Mouse (Mus musculus) lung, embryonic 14.5 days (tissue): ENCODE measurements at regions not wholly inside any gene's neighbourhood (a gene's known extent, or its start where the extent isn't known, plus 50 kb on each side); places are given as distances from the start of the nearest gene placed in this dataset.
"Not testable (repeated sequence)": the region's sequence is repeated elsewhere in the genome, so short reads cannot be mapped to it uniquely, and the experiment has no call there.

ENCODE experiments used
- ATAC-seq: fragments of 200-750 bp; cut with Nextera tagmentation; 2 replicates; pipeline ENCODE4 v1.8.0; 2017; ENCODE audit warnings: mild to moderate bottlenecking, moderate TSS enrichment, moderate library complexity; ENCODE audit not compliant: insufficient read depth
- DNase-seq: peaks from one replicate; pipeline ENCODE4 v3.0.0-alpha.2; 2015
- H3K27ac ChIP-seq: fragments of 300-500 bp; sonication (generic); 2 replicates; pipeline ENCODE4 v1.5.1; 2014; ENCODE audit warnings: low read depth, mild to moderate bottlenecking, moderate library complexity
- H3K27me3 ChIP-seq: fragments of 300-500 bp; sonication (generic); 2 replicates; pipeline ENCODE4 v1.6.1; 2014; ENCODE audit warnings: low read length, control low read depth; ENCODE audit not compliant: insufficient read depth
- H3K36me3 ChIP-seq: fragments of 300-500 bp; sonication (generic); 2 replicates; pipeline ENCODE4 v1.6.1; 2014; ENCODE audit warnings: control low read depth; ENCODE audit not compliant: insufficient read depth
- H3K4me1 ChIP-seq: fragments of 300-500 bp; sonication (generic); 2 replicates; pipeline ENCODE4 v1.6.1; 2014; ENCODE audit warnings: antibody characterized with exemption, control low read depth; ENCODE audit not compliant: insufficient read depth
- H3K4me2 ChIP-seq: fragments of 300-500 bp; sonication (generic); 2 replicates; pipeline ENCODE4 v1.6.1; 2014; ENCODE audit warnings: mild to moderate bottlenecking
- H3K4me3 ChIP-seq: fragments of 300-500 bp; sonication (generic); 2 replicates; pipeline ENCODE4 v1.5.1; 2014; ENCODE audit warnings: low read depth, low read length
- H3K9ac ChIP-seq: fragments of 300-500 bp; sonication (generic); 2 replicates; pipeline ENCODE4 v1.6.1; 2014
- H3K9me3 ChIP-seq: fragments of 300-500 bp; sonication (generic); 2 replicates; pipeline ENCODE4 v1.6.1; 2016; ENCODE audit warnings: low read depth, low read length, control low read depth
- CTCF ChIP-seq: IDR thresholded peaks from 2 replicates; pipeline ENCODE4 v1.5.1; 2016; ENCODE audit warnings: antibody characterized with exemption, low read depth
- WGBS: fragments of 180-500 bp; shearing (Covaris S2); extraction: QIAGEN DNeasy Blood & Tissue Kit; methylation state at CpG from one replicate; pipeline ENCODE4 v1.1.7; 2014; 5-methylcytosine and 5-hydroxymethylcytosine counted together

- ATAC-seq (peak; percentile 98), DNase-seq (peak; percentile 80)
- no peak overlapping the region for H3K9ac ChIP-seq
- peaks cover 39% of the 10 kb centered on the region for H3K27me3 ChIP-seq
- H3K27ac ChIP-seq, result no peak overlapping the region
- under 1% methylated on average over 38 of the region's 38 CpGs for WGBS
- TF ChIP-seq CTCF, result no peak
- H3K36me3 ChIP-seq, result no peaks in the 10 kb centered on the region
- H3K4me2 ChIP-seq, result peak overlapping the region; percentile 73
- peak overlapping the region; percentile 41 for H3K4me3 ChIP-seq
- H3K9me3 ChIP-seq, result no peaks in the 10 kb centered on the region
- H3K4me1 ChIP-seq, result no peaks in the 10 kb centered on the region
Measured at GRCm38 (mm10) chr13:83744981-83745555, 241.2 kb downstream of the Mef2c start.

GRCm38 (mm10) chr13:83745961-83746360 lies 242.1 kb downstream of the Mef2c start:
- Histone ChIP-seq H3K4me2 (no peak overlapping the region), H3K27ac (no peak overlapping the region), H3K27me3 (peaks cover 30% of the 10 kb centered on the region), H3K9me3 (no peaks in the 10 kb centered on the region), H3K36me3 (no peaks in the 10 kb centered on the region), H3K4me1 (no peaks in the 10 kb centered on the region), H3K4me3 (no peak overlapping the region), H3K9ac (no peak overlapping the region)
- DNase-seq (no peak), ATAC-seq (no peak)
- WGBS, result 89% methylated on average over 5 of the region's 5 CpGs
- TF ChIP-seq CTCF, result no peak

GRCm38 (mm10) chr13:83747671-83748070 lies 243.8 kb downstream of the Mef2c start:
- H3K36me3 ChIP-seq, result no peaks in the 10 kb centered on the region
- no peak for ATAC-seq
- no peak for DNase-seq
- H3K4me1 ChIP-seq, result no peaks in the 10 kb centered on the region
- H3K27me3 ChIP-seq, result peaks cover 20% of the 10 kb centered on the region
- H3K4me2 ChIP-seq, result no peak overlapping the region
- TF ChIP-seq CTCF, result no peak
- WGBS, result 57% methylated on average over 3 of the region's 3 CpGs
- no peaks in the 10 kb centered on the region for H3K9me3 ChIP-seq
- H3K4me3 ChIP-seq, result no peak overlapping the region
- H3K27ac ChIP-seq, result no peak overlapping the region
- H3K9ac ChIP-seq, result no peak overlapping the region

GRCm38 (mm10) chr13:83749376-83750150 lies 245.7 kb downstream of the Mef2c start:
- H3K36me3 ChIP-seq, result no peaks in the 10 kb centered on the region
- ATAC-seq (no peak), DNase-seq (no peak)
- peaks cover 16% of the 10 kb centered on the region for H3K27me3 ChIP-seq
- no peak for TF ChIP-seq CTCF
- H3K27ac ChIP-seq, result no peak overlapping the region
- H3K4me1 ChIP-seq, result no peaks in the 10 kb centered on the region
- no peaks in the 10 kb centered on the region for H3K9me3 ChIP-seq
- 72% methylated on average over 8 of the region's 8 CpGs for WGBS
- H3K4me3 ChIP-seq, result no peak overlapping the region
- no peak overlapping the region for H3K4me2 ChIP-seq
- H3K9ac ChIP-seq, result no peak overlapping the region

- DNase-seq (no peak), ATAC-seq (no peak)
- Histone ChIP-seq H3K27ac (no peak overlapping the region), H3K36me3 (no peaks in the 10 kb centered on the region), H3K4me3 (no peak overlapping the region), H3K4me1 (no peaks in the 10 kb centered on the region), H3K9me3 (no peaks in the 10 kb centered on the region), H3K4me2 (no peak overlapping the region), H3K9ac (no peak overlapping the region), H3K27me3 (peaks cover 9% of the 10 kb centered on the region; the same call in 1 of the 2 replicates)
- TF ChIP-seq CTCF, result no peak
- 55% methylated on average over 4 of the region's 4 CpGs for WGBS
Measured at GRCm38 (mm10) chr13:83750437-83750836, 246.6 kb downstream of the Mef2c start.

GRCm38 (mm10) chr13:83760387-83761170 lies 256.7 kb downstream of the Mef2c start:
- ATAC-seq (no peak), DNase-seq (no peak)
- 81% methylated on average over 14 of the region's 14 CpGs for WGBS
- no peaks in the 10 kb centered on the region for H3K27me3 ChIP-seq
- no peaks in the 10 kb centered on the region for H3K9me3 ChIP-seq
- no peak for TF ChIP-seq CTCF
- no peak overlapping the region for H3K4me2 ChIP-seq
- H3K9ac ChIP-seq, result no peak overlapping the region
- H3K4me1 ChIP-seq, result no peaks in the 10 kb centered on the region
- H3K4me3 ChIP-seq, result no peak overlapping the region
- no peak overlapping the region for H3K27ac ChIP-seq
- H3K36me3 ChIP-seq, result no peaks in the 10 kb centered on the region

- no peaks in the 10 kb centered on the region for H3K36me3 ChIP-seq
- H3K4me2 ChIP-seq, result no peak overlapping the region
- no peaks in the 10 kb centered on the region for H3K27me3 ChIP-seq
- no peaks in the 10 kb centered on the region for H3K4me1 ChIP-seq
- DNase-seq (no peak), ATAC-seq (no peak)
- H3K9me3 ChIP-seq, result no peaks in the 10 kb centered on the region
- no peak overlapping the region for H3K4me3 ChIP-seq
- no peak for TF ChIP-seq CTCF
- H3K27ac ChIP-seq, result no peak overlapping the region
- WGBS, result 90% methylated on average over 1 of the region's 1 CpGs
- H3K9ac ChIP-seq, result no peak overlapping the region
Measured at GRCm38 (mm10) chr13:83762484-83762883, 258.6 kb downstream of the Mef2c start.

- not testable (repeated sequence) for H3K4me3 ChIP-seq, H3K27ac ChIP-seq, H3K4me2 ChIP-seq, DNase-seq, ATAC-seq, H3K36me3 ChIP-seq, H3K9ac ChIP-seq, H3K27me3 ChIP-seq, H3K4me1 ChIP-seq, H3K9me3 ChIP-seq
- WGBS, result 62% methylated on average over 5 of the region's 5 CpGs
Measured at GRCm38 (mm10) chr13:83763288-83763687, 259.5 kb downstream of the Mef2c start.
